Mouse (Mus musculus) layer of hippocampus, adult 2 months (tissue): ENCODE results near the gene Txnl4b. TPM values are rescaled to one million over a fixed set of nuclear protein-coding genes. Genes with fewer than 3 reads are reported as not detected.
A peak's percentile ranks its signal among the peaks of the same experiment; 100 is the strongest.

Experiments
- DNase-seq, 2 experiments: peaks; one replicate each; pipeline ENCODE4 v3.0.0; 2022; ENCODE audit warnings: low spot score in 2 of 2
- H3K27ac ChIP-seq: fragments of 200-600 bp; 2 replicates; pipeline ENCODE4 v1.8.1; 2022
- H3K4me3 ChIP-seq: fragments of 200-600 bp; 2 replicates; pipeline ENCODE4 v1.8.1; 2022; ENCODE audit warnings: mild to moderate bottlenecking
- CTCF ChIP-seq: fragments of 200-600 bp; conservative IDR thresholded peaks from 2 replicates; pipeline ENCODE4 v1.8.1; 2022; ENCODE audit warnings: antibody characterized with exemption, mild to moderate bottlenecking, moderate library complexity
- long read RNA-seq, 2 experiments: library from polyadenylated mRNA; stranded (forward); transcript quantifications; one replicate each; pipeline ENCODE4 v2.0.0; 2021; ENCODE audit warnings: borderline mapping rate in 2 of 2
- total RNA-seq, 2 experiments: library from RNA; stranded (reverse); gene quantifications; 2 replicates each; pipeline ENCODE4 v1.2.3; 2021

Gene Txnl4b
- total RNA-seq: 10 to 100 TPM; 13.6 to 17.6 TPM
- long read RNA-seq, experiment 1, partial matches to known transcripts: 2 of 2 reads
- long read RNA-seq, experiment 1, other reads (novel, unspliced or antisense): 0 of 2 reads
- long read RNA-seq, experiment 2, partial matches to known transcripts: 0 of 1 reads
- long read RNA-seq, experiment 2, other reads (novel, unspliced or antisense): 0 of 1 reads

DNA sequence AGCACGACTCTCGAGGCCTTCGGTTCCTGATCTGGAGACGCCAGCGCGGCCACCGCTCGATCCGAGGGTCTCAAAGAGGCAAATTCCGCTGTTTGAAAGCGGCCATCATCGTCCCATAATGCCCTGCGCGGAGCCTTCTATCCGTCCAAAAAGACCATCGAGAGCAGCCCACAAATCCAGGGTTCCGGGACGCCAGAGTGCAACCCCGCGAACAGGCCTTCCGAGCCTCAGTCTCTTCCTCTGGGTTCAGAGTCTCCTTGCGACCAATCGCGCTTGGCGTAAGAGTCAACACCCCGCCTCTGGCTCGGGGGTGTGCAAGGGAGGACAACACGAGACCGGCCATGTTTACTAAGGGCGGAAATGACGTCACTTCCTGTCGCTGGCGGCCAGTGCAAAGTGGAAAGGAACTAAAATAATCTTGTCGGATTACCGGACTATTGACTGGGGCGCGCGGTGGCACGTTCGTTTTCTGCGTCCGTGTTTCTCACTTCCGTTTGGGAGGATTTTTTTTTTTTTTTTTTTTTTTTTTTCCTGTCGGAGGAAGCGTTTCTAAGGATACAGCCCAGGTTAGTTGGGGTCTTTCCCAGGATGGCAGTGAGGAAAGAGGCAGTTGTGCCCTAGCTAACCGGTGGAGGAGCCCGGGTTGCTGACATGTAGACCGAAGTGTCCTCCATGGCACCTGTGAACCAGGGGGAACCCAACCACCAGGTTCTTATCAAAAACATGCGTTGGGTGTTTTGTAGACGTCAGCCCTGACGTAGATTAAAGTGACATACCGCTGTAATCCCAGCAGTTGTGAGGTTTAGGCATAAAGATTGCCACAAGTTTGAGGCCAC is at the start of gene Txnl4b, which contains the start of gene Dhx38:
Gene Txnl4b, plus strand, starts transcription at position 395 of the 836 bp plus-strand sequence.
Gene Dhx38, minus strand, starts transcription at position 364 of the 836 bp plus-strand sequence.
- no peak for TF ChIP-seq CTCF
- Histone ChIP-seq H3K27ac (peak within 1 kb of the TSS; percentile 95), H3K4me3 (peak within 1 kb of the TSS; percentile 71)
- peak; percentile 98 to 99 for DNase-seq

DNA sequence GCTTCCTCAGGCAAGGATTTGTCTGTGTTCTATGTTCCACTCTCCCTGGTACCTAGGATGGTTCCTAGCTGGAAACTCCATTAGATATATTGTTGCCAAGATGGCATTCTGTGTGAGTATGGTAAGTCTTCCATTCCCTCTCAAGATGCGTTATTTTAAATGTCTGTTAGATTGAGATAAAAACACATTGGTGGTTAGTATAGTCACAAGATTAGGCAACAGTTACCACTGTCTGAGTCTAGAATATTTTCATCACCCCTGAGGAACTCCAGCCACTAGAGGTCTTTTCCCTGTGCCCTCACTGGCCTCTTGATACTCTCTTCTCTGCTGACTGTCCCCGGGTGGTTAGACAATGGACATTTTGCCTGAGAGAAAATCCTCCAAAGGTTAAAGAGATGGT is 41.7 kb upstream of the Txnl4b start:
- TF ChIP-seq CTCF: no peak

DNA sequence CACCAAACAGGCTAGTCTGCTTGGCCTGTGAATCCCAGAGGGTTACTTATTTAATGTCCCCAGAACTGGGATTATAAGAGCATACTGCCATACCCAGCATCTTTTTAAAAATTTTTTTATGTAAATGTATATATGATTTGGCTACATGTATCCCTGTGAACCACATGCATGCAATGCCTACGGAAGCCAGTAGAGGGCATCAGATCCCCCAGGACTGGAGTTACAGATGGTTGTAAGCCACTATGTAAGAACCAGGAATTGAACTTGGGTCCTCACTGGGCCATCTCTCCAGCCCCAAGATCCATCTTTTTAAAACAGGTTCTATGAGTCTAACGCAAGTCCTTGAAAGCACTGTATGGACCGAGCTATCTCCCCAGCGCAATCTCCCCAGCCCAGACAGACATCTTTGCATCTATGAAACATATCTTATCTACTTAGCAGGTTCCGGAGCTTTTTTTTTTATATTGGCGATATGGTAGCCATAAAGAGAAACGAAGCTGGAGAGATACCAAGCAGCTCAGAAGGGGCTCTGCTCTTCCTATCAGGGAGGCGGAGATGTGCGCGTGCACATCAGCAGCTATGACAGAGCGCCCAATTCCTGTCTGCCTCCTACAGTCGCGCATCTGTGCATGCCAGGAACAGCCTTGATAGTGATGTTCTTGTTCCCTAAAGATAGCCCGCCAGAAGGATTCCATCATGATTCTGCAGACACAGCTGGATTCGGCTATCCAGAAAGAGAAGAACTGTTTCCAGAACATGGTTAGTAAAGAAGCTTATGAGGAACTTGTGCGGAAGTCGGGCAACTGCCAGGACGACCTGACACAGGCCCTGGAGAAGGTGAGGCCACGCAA is 30.3 kb upstream of the Txnl4b start:
- no peak overlapping the region for H3K4me3 ChIP-seq
- TF ChIP-seq CTCF: peak; percentile 78
- H3K27ac ChIP-seq: no peak overlapping the region
- DNase-seq: peak in 1 of 2 experiments; percentile 25

More for the DNA sequence above, 41.7 kb upstream of the Txnl4b start:
- Histone ChIP-seq H3K4me3 (no peak overlapping the region), H3K27ac (no peak overlapping the region)
- no peak for DNase-seq

DNA sequence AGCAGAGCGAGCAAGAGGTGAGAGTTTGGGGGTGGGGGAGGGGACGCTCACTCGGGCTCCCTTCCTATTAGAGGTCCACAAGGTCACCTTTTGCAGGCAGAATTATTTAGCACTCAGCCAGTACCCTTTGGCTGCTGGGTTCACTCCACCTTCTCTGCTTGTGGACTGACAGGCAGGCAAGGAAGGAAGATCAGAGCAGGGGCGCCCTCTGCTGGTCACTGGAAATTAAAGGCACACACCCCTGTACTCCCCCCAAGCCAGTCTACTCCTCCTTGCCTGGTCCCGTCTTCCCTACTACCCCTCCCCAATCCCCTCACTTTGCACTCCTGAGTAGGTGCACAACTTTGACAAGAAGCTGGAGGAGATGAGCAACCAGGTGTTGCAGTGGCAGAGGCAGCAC is 29.0 kb upstream of the Txnl4b start:
- TF ChIP-seq CTCF: peak; percentile 87
- no peak overlapping the region for H3K27ac ChIP-seq
- H3K4me3 ChIP-seq: no peak overlapping the region
- peak; percentile 75 to 78 for DNase-seq

DNA sequence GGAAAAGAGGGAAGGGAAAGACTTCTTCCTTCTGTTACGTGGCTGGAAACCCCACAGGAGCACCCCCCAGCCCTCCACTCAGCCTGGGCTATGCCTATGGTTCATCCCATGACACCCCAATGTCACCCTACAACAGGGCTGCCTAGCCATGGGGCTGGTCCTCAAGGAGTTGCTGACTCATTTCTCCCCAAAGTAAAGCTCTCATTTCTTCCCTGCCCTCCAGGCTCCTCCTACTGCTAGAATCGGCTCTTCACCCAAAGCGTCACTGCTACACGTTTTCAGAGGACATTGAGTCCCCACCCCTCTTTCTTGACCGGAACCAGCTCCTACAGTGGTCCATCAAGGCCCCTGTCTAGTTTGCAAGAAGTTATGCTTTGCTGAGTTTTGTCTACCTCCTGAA is 23.5 kb upstream of the Txnl4b start:
- Histone ChIP-seq H3K27ac (no peak overlapping the region), H3K4me3 (no peak overlapping the region)
- no peak for TF ChIP-seq CTCF
- DNase-seq: no peak

DNA sequence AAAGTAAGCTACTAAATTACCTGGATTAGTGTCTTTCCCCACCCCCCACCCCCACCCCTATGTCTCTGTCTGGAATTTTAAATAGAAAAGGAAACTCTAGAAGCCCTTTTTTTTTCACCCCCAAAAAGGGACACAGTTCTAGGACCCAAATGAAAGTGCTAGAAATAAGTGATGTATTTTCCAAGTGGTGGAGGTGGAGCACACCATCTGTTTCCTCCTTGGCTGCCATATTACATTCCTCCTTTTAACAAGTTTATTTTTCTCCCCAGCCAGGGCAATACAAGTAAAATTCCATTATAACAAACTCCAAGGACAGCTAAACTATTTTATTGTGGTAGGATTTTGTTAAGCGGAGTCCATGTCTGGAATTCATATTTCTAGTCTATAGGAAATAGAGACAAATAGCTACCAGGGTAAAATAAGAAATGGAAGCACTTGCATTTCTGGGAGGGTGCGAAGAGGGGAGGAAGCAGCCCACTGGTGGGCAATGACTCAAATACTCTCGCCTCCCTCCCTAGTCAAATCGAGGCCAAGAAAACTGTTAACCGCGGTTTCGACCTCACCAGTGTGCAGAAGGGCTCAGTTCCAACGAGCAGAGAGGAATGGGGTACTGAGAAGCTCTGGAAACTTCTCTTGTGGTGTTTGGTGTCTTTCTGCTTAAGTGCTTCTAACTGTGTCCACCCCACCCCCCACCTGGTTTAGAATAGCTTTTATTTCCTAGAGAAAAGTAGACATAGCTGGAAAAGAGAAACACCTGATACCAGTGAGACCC is 22.8 kb upstream of the Txnl4b start:
- TF ChIP-seq CTCF: no peak
- H3K27ac ChIP-seq: 0 out of 2 replicates have a peak overlapping the region, but pooled peaks have one; percentile 19

DNA sequence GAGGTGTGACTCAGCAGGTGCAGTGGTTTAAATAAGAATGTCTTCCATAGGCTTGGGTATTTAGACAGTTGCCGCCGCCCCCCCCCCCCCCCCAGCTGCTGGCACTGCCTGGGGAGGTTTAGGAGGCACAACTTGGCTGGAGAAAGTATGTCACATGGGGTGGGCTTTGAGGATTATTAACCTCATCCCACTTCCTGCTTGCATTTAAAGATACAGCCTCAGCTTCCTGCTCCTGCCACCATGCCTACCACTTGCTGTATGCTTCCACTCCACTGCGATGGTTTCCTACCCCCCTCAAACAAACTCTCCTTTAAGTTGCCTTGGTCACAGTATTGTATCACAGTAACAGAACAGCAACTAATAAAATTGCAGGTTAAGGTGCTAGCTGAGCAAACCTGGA is 21.6 kb upstream of the Txnl4b start:
- Histone ChIP-seq H3K4me3 (no peak overlapping the region), H3K27ac (no peak overlapping the region)
- no peak for DNase-seq
- no peak for TF ChIP-seq CTCF

More for the DNA sequence above, 22.8 kb upstream of the Txnl4b start:
- DNase-seq: peak in 1 of 2 experiments; percentile 13
- no peak overlapping the region for H3K4me3 ChIP-seq

DNA sequence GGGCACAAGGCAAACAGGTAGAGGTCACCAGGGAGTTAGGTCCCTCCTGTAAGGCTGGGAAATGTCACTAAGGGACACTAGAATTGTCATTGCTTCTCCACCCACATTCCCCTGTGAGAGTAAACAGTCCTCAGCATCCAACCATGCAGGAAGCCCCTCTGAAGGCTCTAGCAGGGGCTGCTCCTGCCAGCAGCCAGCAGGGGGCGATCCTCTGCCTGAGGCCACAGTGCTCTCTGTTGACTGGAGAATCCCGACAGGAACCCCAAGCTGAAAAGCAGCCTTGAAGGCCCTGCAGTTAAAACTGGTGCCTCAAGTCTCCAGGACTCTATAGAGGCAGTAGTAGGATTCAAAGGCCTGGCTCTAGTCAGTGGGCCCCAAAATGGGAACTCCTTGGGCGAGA is 14.0 kb upstream of the Txnl4b start:
- Histone ChIP-seq H3K4me3 (no peak overlapping the region), H3K27ac (no peak overlapping the region)
- no peak for DNase-seq
- TF ChIP-seq CTCF: peak; percentile 81

DNA sequence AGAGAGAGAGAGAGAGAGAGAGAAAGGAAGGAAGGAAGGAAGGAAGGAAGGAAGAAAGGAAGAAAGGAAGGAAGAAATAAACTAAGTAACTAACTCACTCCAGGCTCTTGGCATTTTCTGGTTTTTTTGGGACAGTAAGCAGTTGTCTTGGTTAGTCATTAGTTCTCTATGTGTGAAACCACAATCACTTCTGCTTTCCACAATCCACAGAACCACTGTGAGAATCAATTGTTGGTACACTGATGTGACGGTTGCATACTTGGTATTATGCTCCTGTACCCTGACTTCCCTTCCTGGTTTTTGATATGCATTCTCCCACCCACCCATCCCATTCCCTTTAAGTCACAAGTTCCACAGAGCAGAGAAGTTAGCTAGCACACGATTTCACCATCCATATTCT is 1.8 kb upstream of the Txnl4b start:
- TF ChIP-seq CTCF: no peak
- Histone ChIP-seq H3K27ac (no peak overlapping the region), H3K4me3 (no peak overlapping the region)
- no peak for DNase-seq

DNA sequence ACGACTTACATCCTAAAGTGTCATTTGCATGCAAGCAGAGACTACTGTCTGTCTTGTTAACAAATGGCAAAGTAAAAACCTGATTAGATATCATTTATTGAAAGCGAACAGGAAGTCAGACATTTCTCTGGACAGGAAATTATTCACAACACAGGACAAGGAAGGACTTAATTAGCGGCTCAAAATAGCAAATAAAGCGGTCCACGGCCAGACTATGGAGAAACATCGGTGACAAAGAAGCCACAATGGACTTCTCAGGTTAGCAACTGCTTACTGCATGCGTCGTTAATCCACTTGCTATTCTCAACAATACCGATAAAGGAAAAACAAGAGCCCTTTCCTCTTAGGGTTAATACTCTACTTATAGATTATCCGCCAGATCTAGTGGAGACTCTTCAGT is 926 bp upstream of the Txnl4b start:
- peak overlapping the region; percentile 71 for H3K4me3 ChIP-seq
- no peak for DNase-seq
- no peak for TF ChIP-seq CTCF
- H3K27ac ChIP-seq: peak overlapping the region; percentile 95

DNA sequence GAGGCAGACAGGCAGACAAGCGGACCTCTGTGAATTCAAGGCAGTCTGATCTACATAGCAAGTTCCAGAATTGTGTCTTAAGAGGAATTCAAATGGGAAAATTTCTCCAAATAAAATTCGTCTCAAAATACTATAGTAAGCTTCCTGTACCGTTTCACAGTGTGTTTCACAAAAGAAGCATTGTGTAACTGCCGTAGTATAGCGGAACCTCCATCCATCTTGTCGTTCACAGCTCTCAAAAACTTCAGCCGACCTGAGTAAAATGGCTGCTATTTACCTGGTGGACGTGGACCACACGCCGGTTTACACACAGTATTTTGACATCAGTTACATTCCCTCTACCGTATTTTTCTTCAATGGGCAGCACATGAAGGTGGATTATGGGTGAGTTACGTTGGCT is 5.4 kb downstream of the Txnl4b start:
- Histone ChIP-seq H3K4me3 (no peak overlapping the region), H3K27ac (no peak overlapping the region)
- no peak for TF ChIP-seq CTCF
- no peak for DNase-seq

DNA sequence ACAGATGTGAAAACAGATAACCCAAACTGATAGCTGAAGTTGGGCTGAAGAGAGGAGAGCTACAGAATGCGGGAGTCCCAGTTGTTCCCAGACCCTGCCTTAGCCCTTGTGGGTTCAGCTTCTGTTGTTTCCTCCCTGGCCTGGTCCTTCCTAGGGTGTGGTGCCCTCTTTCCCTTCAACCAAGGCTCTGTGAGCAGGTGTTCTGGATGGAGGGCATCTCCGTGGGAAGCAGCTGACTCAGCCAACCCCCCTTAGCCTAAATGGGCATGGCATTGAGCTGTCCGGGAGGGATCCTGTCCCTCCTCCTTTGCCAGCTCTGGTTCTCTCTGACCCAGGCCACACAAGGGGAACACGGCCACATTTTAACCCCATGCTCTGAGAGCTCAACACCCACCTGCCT is 10.6 kb downstream of the Txnl4b start:
- H3K4me3 ChIP-seq: no peak overlapping the region
- TF ChIP-seq CTCF: no peak
- no peak overlapping the region for H3K27ac ChIP-seq
- no peak for DNase-seq
